Mouse (Mus musculus): Measurements from ENCODE around the gene Neurl1a.
A peak's percentile ranks its signal among the peaks of the same experiment; 100 is the strongest.

Gene Neurl1a

GRCm38 (mm10) chr19:47168223-47168622 lies 10.4 kb upstream of the Neurl1a start:
- DNase-seq (ENCODE audit: low read depth): peak; percentile 49

GRCm38 (mm10) chr19:47168793-47169412 lies 9.7 kb upstream of the Neurl1a start:
- DNase-seq (ENCODE audit: low read depth): peak; percentile 73

DNA sequence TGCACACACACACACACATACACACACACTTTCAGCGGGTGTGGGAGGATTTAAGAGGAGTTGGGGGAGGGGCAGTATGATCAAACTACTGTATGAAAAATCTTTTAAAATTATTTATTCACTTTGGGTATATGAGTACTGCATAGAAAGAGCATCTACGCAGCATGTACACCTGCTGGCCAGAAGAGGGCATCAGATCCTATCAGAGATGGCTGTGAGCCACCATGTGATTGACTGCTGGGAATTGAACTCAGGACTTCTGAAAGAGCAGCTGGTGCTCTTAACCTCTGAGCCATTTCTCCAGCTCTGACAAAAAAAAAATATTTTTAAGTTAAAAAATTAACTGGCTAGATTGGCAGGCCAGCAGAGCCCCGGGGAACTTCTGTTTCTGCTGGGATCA lies 4.1 kb upstream of the Neurl1a start:
- DNase-seq (ENCODE audit: low read depth): no peak

- DNase-seq (ENCODE audit: low read depth): no peak
Observed at GRCm38 (mm10) chr19:47175472-47175871, 3.1 kb upstream of the Neurl1a start.

DNA sequence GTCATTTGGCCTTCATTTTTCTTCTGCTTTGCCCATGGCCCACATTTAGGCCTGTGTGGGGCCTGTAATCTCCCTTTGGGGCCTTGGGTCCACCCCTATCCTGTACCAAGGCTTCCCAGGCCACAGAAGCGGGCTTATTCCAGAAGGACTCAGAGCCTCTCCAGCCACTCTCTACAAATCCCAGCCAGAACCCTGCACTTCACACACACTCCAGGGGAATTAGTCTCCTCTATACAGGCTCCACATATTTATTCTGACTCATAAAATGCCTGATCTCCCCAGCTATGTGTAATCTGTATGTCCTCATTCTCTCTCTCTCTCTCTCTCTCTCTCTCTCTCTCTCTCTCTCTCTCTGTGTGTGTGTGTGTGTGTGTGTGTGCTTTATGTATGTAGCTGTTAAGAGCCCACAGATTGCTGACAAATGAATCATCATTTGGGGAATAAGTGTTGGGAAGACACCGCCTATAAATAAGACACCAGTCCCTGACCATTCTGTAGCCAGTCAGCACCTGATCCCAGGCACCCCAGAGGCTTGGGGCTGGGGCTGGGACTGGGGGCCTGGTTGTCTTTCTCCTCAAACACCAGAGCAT lies 1.6 kb upstream of the Neurl1a start:
- no peak for DNase-seq (ENCODE audit: low read depth)

DNA sequence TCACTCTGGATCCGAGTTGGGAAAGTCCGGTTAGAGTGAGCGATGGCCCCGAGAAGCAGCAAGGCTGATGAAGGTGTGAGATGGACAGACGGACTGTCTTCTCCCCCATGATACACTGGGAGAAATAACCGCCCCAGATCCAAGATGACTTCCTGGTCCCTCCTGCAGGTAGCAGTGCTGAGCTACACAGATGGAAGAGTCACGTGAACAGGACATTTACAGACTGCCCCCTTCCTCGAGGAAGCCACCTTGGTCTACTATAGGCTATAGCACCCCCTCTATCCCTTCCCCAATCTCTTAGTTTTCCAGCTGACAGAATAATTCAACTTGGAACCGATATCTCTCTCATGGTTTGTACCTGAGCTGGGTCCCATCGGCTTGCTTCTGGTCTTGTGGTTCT lies 619 bp upstream of the Neurl1a start:
- no peak for DNase-seq (ENCODE audit: low read depth)

DNA sequence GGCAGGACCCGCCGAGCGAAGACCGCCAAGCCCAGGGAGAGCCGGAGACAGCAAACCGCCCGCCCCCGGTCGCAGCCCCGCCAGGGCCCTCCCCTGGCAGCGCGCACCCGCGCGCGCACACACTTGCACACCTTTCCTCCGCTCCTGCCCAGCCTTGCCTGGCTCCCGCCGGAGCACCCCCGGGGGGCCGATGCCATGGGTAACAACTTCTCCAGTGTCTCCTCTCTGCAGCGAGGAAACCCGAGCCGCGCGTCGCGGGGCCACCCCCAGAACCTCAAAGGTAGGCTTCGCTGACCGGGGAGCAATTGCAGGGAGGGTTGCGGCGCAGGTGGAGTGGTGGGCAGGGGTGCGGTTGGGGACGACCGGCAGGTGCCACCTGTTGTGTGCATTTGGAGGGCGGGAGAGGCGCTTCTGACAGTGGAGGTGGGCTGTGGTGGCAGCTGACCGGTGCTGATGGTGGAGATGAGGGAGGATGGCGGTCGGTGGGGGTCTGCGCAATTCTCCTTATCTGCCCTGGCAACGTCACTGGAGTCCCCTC lies 721 bp downstream of the Neurl1a start:
- DNase-seq (ENCODE audit: low read depth): no peak

DNA sequence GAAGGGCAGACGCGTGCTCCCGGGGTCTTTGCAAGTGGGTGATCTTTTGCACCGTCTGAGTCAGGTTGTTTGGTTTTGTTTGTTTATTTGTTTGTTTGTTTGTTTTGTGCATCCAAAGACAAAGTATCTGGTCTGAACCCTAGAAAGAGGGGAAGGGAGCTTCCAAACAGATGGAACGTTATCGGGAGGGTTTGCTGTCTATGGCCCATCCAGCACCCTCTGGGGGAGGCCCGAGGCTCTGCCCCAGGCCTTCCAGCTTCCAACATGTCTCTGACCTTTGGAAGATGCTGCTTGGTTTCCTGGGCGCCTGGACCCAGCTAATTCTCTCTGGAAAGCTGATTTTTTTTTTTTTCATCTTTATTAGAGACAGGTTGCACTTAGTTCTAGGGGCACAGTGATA lies 1.4 kb downstream of the Neurl1a start:
- DNase-seq (ENCODE audit: low read depth): no peak

GRCm38 (mm10) chr19:47184221-47184620 lies 5.6 kb downstream of the Neurl1a start:
- DNase-seq (ENCODE audit: low read depth): no peak

- no peak for DNase-seq (ENCODE audit: low read depth)
Observed at GRCm38 (mm10) chr19:47184736-47185135, 6.1 kb downstream of the Neurl1a start.

DNA sequence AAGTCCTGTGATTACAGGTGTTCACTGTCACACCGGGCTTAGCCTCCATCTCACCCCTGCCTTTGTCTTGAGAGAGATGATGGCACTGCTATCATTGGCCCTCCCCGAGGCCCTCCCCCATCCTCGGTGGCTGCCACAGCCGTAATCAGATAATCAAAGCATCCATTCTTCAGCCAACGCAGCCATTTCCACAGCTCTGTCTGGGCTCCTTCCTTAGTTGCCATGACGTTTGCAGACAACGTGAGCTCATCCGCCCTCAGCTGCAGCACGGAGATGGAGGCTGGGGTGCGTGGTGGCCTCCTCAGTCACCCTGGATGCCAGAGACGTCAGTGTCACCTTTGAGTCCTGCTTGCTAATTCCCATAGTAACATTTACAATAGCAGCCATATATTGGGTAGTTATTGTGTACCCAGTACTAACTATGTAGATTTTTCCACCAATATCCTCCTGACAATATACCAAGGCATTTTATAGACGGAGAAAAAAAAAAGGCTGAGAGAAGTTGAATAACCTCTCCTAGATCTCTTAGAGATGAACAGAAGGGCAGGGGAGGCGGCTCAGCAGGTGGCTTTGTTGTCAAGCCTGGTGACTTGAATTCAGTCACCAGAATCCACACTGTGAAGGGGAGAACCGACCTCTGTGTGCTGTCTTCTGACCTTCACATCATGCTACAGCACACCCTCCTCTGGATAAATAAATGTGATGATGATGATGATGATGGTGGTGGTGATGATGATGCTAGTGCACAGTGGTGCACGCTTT lies 8.1 kb downstream of the Neurl1a start:
- DNase-seq (ENCODE audit: low read depth): no peak

GRCm38 (mm10) chr19:47188515-47189128 lies 10.0 kb downstream of the Neurl1a start:
- DNase-seq (ENCODE audit: low read depth): no peak

DNA sequence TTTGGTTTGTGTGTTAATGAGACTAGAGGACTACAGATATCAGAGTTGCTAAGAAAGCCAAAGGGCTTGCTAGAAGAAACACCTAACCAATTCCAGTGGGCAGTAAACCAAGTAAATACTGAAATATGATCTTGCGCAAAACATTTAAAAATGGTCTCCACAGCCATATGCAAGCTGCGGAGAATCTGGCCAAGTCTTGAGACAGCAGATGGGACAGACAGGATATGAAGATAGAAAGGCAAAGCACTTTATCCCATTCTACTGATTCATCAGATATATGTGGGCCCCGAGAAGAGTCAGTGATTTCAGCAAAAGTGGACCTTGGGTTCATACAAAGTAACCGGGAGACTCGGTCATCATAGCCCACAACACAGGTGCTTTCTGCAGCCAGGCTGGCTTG lies 13.5 kb downstream of the Neurl1a start:
- DNase-seq (ENCODE audit: low read depth): no peak

DNA sequence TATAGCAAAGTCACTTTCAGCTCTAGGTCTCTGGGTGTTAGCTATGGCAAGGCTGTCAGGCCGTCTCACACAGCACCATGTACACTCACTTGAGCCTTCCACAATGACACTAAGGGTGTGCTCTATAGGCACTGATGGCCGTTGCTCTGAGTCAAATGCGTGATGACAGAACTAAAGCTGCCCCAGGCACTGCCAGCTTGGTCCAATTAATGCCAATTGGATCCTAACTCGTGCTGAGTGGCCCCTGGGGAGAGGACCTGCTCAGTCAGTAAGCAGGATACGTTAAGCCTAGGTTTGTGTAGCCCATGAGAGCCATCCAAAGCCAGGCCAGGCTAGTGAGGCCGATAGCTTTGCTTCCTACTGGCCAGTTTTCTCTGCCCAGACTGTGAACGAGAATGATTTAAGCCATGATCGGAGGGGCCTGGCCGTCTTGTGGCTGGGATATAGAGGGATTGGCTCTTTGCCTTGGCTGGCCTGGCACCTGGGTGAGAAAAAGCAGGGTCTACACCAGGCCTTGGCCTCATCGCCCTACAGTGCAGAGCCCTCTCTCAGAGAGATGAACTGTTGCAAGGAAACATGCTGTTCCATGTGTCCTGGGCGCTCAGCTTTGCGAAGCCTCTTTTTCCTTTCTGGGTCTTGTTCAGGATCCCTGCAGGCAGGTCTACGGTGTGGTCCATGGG lies 20.2 kb downstream of the Neurl1a start:
- no peak for DNase-seq (ENCODE audit: low read depth)

DNA sequence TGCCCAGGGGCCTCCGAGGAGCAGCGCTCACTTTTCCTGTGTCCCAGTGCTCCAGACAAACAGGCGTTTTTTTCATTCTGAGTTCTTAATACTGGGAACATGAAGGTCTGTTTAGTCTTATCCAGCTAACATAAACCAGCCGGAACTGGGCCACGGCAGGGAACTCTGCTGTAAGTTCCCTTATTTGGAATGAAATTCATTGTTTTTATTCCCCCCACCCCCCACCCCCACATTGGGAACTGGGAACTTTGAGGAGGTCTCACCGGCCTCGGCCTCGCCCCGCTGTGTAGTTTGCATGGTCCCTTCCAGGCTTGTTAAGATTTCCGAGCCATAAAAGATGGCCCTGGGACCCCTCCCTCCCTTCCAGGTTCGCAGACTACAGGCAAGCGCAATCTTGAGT lies 23.4 kb downstream of the Neurl1a start:
- no peak for DNase-seq (ENCODE audit: low read depth)

DNA sequence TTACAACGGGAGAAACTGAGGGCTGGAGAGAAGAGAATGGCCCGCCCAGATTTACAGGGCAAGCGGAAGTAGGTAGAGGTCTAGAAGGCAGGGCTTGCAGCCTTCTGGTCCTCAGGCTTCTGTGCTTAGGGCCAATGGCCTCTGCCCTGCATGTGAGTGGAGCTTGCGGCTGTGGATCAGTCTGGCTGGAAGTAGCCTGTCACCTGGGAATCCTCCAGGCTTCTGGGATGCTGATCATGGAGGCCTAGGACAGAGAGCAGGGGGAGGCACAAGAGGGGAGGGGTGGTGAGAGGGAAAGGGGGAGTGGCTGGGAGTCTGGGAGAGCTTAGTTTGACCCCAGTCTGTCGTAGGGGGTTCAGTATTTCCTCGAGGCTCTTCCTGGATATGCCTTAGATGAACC lies 23.8 kb downstream of the Neurl1a start:
- DNase-seq (ENCODE audit: low read depth): no peak

- no peak for DNase-seq (ENCODE audit: low read depth)
Observed at GRCm38 (mm10) chr19:47203042-47203441, 24.4 kb downstream of the Neurl1a start.

DNA sequence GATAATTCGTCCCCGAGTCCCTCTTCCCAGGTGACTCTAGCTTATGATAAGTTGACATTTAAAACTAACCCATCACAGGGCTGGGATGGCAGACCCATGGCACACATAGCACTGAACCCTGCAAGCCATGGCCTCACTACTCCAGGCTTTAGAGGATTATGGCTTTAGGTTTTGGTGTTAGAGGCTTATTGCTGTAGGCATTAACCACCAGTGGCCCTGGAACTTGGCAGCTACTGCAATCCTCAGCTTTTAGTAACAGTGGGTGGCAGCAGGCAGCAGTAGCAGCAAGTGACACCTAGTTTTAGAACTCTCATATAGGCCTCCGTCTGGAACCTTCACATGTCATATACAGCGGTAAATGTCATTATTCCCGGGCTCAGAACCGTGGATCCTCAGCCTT lies 26.0 kb downstream of the Neurl1a start:
- DNase-seq (ENCODE audit: low read depth): no peak

DNA sequence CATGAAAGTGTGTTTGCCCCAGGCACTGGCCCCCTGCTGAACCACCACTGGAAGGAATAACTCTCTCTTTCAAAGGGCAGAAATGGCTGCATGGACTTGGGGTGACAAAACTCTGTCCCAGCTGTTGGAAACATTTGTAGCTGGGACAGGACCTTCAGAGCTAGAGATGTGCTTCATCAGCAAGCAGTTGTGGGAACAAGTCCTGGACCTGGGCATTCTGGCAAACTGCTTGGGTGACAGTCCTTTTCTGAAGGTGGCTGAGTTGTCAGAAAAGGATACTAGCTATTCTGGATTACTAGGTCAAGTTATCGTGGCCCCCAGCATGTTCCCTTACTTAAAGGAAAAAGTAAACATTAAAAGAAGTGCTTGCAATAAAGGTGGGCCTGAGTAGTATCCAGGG lies 27.5 kb downstream of the Neurl1a start:
- DNase-seq (ENCODE audit: low read depth): no peak

DNA sequence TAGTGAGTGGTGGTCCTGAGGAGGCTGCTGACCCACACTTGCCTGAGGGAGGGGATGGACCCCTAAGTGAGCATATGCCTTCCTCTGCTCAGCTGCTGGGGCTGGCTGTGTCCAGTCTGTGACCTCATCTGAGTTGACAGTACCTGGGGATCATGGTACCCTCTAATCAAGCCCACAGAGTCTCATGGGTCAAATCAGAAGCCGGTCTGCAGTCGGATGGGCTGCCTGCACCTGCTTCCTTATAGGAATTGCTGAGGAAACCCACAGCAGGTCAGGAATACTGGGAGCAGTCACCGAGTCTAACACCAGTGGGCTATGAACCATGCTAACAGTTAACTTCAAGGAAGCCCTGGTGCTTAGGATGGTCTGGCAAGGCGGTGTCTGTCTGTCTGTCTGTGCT lies 31.8 kb downstream of the Neurl1a start:
- no peak for DNase-seq (ENCODE audit: low read depth)

DNA sequence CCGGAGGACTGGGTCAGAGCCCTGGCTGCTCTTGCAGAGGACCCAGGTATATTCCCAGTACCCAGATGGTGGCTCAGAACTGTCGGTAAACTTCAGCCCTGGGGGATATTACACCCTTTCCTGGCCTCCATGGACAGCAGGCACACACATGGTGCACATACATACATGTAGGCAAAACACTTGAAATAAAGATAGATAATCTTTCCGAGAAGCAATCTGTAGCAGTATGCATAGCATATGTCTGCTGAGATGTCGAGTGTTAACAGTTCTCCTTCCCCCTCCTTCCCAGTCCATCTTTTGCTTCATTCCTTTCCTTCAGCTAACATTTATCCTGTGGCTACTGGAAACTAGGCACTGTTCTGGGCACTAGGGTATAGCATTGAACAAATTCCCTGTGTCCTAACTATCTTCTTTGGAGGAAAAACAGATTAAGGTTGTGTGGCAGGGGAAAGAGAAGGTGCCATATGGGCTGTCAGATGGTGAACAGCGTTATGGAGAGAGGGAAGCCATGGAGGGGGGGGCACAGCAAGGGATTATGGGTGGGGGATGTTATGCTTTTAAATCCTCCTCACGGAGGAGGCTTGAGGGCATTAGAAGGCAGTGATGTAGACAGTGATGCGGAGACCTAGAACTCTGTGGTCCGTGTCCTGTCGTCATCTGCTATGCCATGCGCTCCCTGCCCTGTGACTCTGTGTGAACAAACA lies 33.1 kb downstream of the Neurl1a start:
- no peak for DNase-seq (ENCODE audit: low read depth)

- no peak for DNase-seq (ENCODE audit: low read depth)
Observed at GRCm38 (mm10) chr19:47212401-47212800, 33.8 kb downstream of the Neurl1a start.
